Mouse (Mus musculus) bone marrow macrophage, adult 2 months (primary cell): ENCODE data around the gene Birc2.

ENCODE experiments used
- CTCF ChIP-seq: IDR thresholded peaks from 2 replicates; pipeline ENCODE4 v1.5.1; 2012; ENCODE audit warnings: low read depth, mild to moderate bottlenecking, low read length, moderate library complexity
- POLR2A ChIP-seq: IDR thresholded peaks from 2 replicates; pipeline ENCODE4 v1.6.1; 2012; ENCODE audit warnings: mild to moderate bottlenecking, low read depth, low read length, borderline replicate concordance

DNA sequence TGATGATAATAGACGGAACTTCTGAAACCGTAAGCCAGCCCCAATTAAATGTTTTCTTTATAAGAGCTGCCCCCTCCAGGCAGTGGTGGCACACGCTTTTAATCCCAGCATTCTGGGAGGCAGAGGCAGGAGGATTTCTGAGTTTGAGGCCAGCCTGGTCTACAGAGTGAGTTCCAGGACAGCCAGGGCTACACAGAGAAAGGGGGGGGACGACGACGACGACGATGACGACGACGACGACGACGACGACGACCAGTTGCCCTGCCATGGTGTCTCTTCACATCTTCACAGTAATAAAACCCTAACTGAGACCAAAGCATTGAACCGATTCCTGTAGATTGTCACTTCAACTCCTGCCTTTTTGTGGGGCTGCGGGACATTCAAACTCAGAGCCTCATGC is 11.3 kb upstream of the Birc2 start:
- TF ChIP-seq CTCF (no peak), POLR2A (no peak)
